Mouse (Mus musculus) ovary, postnatal 10 days (tissue): Measurements from ENCODE around the gene Alad.
A peak's percentile ranks its signal among the peaks of the same experiment; 100 is the strongest.
"Not testable (repeated sequence)": the region's sequence is repeated elsewhere in the genome, so short reads cannot be mapped to it uniquely, and the experiment has no call there.

Experiments used
- DNase-seq: peaks from one replicate; pipeline ENCODE4 v3.0.0; 2022; ENCODE audit warnings: low spot score

The Alad gene

GRCm38 (mm10) chr4:62485450-62486161 lies 34.1 kb downstream of the Alad start:
- DNase-seq = no peak

DNA sequence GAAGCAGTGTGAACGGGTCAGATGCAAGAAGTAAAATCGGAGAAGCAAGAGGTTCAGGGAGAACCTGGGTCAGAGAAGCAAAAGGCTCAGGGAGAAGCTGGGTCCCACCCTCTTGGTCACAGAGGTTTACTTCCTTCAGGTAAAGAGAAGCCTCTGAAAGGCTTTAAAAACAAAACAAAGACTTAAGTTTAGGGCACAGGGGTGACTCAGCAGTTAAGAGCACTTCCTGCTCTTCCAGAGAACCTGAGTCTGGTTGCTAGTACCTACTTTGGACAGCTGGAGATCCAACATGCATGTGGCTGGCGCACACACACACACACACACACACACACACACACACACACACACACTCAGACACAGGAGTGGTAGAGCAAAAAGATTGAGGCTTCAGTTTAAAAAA lies 34.8 kb downstream of the Alad start:
- no peak for DNase-seq

DNA sequence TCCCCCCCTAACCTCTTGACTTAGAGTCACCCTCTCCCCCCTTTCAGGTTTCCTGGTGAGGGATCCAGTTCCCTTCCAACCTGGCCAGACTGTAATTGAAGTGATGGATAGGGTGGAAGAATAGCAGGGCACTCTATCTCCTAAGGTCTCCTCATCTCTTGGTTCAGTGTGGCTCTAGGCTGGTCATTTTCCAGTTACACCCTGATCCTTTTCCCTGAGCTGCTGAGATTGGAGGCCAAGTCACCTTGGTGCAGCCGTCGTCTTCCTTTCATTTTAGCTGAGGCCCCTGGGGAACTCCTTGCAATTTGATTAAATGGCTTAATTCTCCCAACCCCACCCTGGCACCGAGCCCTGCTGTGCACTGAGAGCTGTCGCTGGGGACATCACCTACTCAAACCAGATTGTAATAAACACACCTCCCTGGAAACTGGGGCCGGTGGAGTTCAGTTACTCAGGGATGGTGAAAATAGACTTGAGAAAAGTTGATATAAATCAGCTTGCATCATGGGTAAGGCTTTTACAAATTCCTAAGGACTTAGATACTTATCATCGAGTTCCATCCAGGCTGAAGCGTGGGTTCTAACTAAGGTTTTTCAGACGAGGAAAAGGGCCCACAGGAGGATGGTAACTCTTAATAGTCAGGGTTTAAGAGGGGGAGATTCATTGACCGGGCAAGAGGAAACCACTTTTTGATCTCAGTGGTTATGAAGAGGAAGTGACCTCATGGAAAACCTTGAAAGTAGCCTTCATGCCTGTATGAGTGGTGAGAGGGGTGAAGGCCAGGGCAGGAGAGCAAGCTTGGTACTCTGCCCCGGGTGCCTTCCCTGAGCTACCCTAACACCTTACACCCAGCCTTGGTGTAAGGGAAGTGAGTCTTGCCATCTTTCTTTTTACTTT lies 38.8 kb downstream of the Alad start:
- no peak for DNase-seq

DNA sequence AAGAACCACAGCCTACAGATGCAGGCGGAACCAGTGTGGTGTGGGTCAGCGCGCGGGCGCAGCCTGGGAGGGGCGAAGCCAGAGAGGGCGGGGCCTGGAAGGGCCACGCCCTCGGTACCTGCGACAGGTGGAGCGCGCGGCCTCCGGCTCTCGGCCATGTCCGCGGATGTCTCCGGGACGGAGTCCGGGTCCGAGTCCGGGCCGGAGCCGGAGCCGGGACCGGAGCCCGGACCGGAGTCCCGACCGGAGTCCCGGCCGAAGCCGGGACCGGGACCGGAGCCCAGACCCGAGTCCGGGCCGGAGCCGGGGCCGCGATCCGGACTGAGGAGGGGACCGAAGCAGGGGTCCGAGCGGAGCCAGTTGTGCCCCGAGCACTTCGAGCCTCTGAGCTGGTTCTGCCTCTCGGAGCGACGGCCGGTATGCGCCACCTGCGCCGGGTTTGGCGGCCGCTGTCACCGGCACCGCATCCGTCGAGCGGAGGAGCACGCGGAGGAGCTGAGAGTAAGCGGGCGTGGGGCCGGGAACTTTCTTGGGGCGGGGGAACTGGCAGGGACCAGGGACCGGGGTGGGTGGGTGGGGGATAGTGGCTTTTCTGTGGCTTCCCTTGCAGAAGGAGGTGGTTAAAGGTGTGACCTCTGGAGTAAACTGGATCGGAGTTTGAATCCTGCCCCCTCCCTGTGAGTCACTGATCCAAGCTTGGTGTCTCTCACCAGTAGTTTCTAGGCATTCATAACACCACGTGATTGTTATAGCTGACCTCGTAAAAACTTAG lies 39.6 kb downstream of the Alad start, which contains the start of gene Bspry:
Gene Bspry, plus strand, starts transcription at position 117 of the 772 bp plus-strand sequence.
- DNase-seq = no peak

GRCm38 (mm10) chr4:62479593-62479936 lies 40.2 kb downstream of the Alad start:
- DNase-seq = not testable (repeated sequence)

DNA sequence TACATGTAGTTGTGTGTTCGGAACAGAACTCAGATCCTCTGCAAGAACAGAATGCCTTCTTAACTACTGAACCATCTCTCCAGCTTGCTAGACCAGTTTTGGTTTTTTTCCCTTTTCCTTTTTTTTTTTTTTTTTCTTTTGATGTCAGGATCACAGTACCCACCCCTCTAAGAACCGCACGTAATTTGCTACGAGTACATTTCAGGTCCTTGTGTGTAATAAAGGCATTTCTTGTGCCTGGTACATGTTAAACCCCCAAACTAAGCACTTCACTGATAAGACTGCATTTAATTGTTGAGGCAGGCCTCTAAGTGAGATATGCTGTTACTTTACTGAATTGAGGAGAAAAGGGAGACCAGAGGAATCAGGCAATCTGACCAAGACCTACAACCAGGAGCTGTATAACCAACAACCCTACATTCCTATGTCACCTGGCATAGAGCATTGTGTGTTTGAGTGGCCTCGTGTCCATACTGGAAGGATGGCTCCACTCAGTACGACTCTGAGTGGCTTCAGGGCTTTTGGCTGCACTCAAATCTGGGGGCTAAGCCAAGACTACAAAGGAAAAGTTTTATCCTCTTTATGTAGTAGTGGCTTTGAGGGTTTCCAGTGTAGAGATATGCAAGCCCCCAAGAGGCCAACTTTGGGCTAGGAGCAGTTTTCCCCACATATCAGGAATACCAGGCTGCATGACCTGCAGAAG lies 42.0 kb downstream of the Alad start:
- DNase-seq = no peak

GRCm38 (mm10) chr4:62475793-62476192 lies 43.9 kb downstream of the Alad start:
- DNase-seq = no peak

- no peak for DNase-seq
Observed at GRCm38 (mm10) chr4:62475131-62475530, 44.6 kb downstream of the Alad start.

DNA sequence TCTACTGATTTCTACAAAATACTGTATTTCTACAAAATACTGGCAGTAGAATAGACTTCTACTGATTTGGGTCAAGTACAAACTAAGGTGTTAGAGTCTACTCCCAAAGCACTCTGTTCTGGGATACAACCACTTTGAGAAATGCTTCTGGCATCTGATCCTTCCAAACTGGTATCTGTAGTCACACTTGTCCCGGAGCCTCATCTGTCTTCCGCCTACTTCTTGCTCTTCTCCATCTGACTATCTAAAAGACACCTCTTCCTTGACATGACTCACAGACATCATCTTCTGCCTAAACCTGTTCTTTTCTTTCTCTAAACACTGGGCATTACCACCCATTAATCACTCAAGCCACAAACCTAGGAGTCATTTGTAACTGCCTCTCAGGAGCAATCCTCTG lies 47.6 kb downstream of the Alad start:
- no peak for DNase-seq

GRCm38 (mm10) chr4:62470598-62471051 lies 49.1 kb downstream of the Alad start, which contains the start of gene Wdr31:
TSS of gene Wdr31 (minus strand) at chr4:62470896.
- DNase-seq = peak; percentile 75

DNA sequence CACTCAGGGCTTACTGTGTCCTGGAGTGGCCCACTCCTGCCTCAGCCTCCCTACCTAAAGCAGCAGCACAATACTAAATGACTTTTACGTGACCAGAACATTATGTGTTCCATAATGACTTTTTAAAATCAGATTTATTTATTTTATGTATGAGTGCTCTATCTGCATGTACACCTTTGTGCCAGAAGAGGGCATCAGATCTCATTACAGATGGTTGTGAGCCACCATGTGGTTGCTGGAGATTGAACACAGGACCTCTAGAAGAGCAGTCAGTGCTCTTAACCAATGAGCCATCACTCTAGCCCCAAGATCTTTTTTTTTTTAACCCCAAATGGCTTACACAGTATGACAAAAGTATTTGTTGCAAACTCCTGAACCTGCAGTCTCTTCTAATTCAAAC lies 51.6 kb downstream of the Alad start:
- DNase-seq = no peak

GRCm38 (mm10) chr4:62463124-62463523 lies 56.6 kb downstream of the Alad start:
- no peak for DNase-seq

GRCm38 (mm10) chr4:62460348-62460747 lies 59.4 kb downstream of the Alad start:
- no peak for DNase-seq
